Mouse (Mus musculus) bone marrow, adult 2 months (tissue): ENCODE results near the gene Sirt1.

Experiments
- CTCF ChIP-seq: fragments of 200-500 bp; IDR thresholded peaks from 2 replicates; pipeline ENCODE4 v1.5.1; 2011; ENCODE audit warnings: low read length, control low read depth; ENCODE audit not compliant: control insufficient read depth, insufficient read depth
- POLR2A ChIP-seq: fragments of 200-500 bp; IDR thresholded peaks from 2 replicates; pipeline ENCODE4 v1.6.1; 2011; ENCODE audit warnings: low read depth, mild to moderate bottlenecking, control low read depth, low read length, borderline replicate concordance; ENCODE audit not compliant: control insufficient read depth

GRCm38 (mm10) chr10:63388948-63389347, 7.4 kb upstream of the Sirt1 start:
- TF ChIP-seq CTCF (no peak), POLR2A (no peak)
